Mouse (Mus musculus) olfactory bulb, adult 2 months (tissue): ENCODE results near the gene Reep3. TPM values are rescaled to one million over a fixed set of nuclear protein-coding genes. Genes with fewer than 3 reads are reported as not detected.

Experiments
- H3K27ac ChIP-seq: fragments of 200-500 bp; 2 replicates; pipeline ENCODE4 v1.5.1; 2012; ENCODE audit warnings: low read depth, low read length; ENCODE audit not compliant: insufficient read depth
- H3K4me1 ChIP-seq: fragments of 200-500 bp; 2 replicates; pipeline ENCODE4 v1.6.1; 2012; ENCODE audit warnings: low read length; ENCODE audit not compliant: control insufficient read depth, insufficient read depth
- H3K4me3 ChIP-seq: fragments of 200-500 bp; 2 replicates; pipeline ENCODE4 v1.5.1; 2012; ENCODE audit warnings: mild to moderate bottlenecking, low read depth, low read length, moderate library complexity; ENCODE audit not compliant: insufficient read depth
- CTCF ChIP-seq: fragments of 200-500 bp; IDR thresholded peaks from 2 replicates; pipeline ENCODE4 v1.5.1; 2012; ENCODE audit warnings: low read depth, mild to moderate bottlenecking, low read length, moderate library complexity; ENCODE audit not compliant: insufficient read depth
- POLR2A ChIP-seq: fragments of 200-500 bp; IDR thresholded peaks from 2 replicates; pipeline ENCODE4 v1.6.1; 2012; ENCODE audit warnings: mild to moderate bottlenecking, low read depth, low read length, moderate library complexity; ENCODE audit not compliant: insufficient read depth
- WGBS: fragments of 180-500 bp; shearing (Covaris S2); methylation state at CpG from one replicate; pipeline ENCODE4 v1.1.7; 2018; 5-methylcytosine and 5-hydroxymethylcytosine counted together
- polyA plus RNA-seq: library from polyadenylated mRNA; stranded (reverse); fragments of >200 nt; gene quantifications from 2 replicates; pipeline ENCODE4 v1.2.4, GENCODE M21; 2012; ENCODE audit warnings: low replicate concordance; ENCODE audit not compliant: missing spikeins, insufficient read depth, insufficient read length

Reep3 gene
- polyA plus RNA-seq, 1 experiment: not detected

- no peak for TF ChIP-seq POLR2A
- no peak for TF ChIP-seq CTCF
- Histone ChIP-seq H3K4me1 (peaks cover 16% of the 10 kb centered on the region), H3K4me3 (no peak overlapping the region), H3K27ac (no peak overlapping the region)
- WGBS: 89% methylated on average over 5 of the region's 5 CpGs
Measured at GRCm38 (mm10) chr10:67051466-67051865, 45.3 kb downstream of the Reep3 start.

GRCm38 (mm10) chr10:67050766-67051165 lies 46.0 kb downstream of the Reep3 start:
- 64% methylated on average over 7 of the region's 7 CpGs for WGBS
- TF ChIP-seq POLR2A (no peak), CTCF (no peak)
- Histone ChIP-seq H3K27ac (no peak overlapping the region), H3K4me3 (no peak overlapping the region), H3K4me1 (peaks cover 12% of the 10 kb centered on the region)

GRCm38 (mm10) chr10:67049621-67050020 lies 47.1 kb downstream of the Reep3 start:
- 92% methylated on average over 7 of the region's 7 CpGs for WGBS

GRCm38 (mm10) chr10:67048871-67049615 lies 47.7 kb downstream of the Reep3 start:
- no peak overlapping the region for H3K4me3 ChIP-seq
- H3K27ac ChIP-seq: no peak overlapping the region
- TF ChIP-seq CTCF (no peak), POLR2A (no peak)
- 89% methylated on average over 13 of the region's 13 CpGs for WGBS
- H3K4me1 ChIP-seq: peaks cover 10% of the 10 kb centered on the region

More at GRCm38 (mm10) chr10:67049621-67050020, 47.1 kb downstream of the Reep3 start:
- no peak for TF ChIP-seq CTCF
- TF ChIP-seq POLR2A: no peak
- Histone ChIP-seq H3K4me3 (no peak overlapping the region), H3K27ac (no peak overlapping the region), H3K4me1 (peaks cover 10% of the 10 kb centered on the region)

GRCm38 (mm10) chr10:67047712-67048645 lies 48.8 kb downstream of the Reep3 start:
- 53% methylated on average over 18 of the region's 18 CpGs for WGBS
- Histone ChIP-seq H3K4me1 (peaks cover 8% of the 10 kb centered on the region), H3K27ac (no peak overlapping the region), H3K4me3 (no peak overlapping the region)
- TF ChIP-seq POLR2A: no peak
- TF ChIP-seq CTCF: no peak

GRCm38 (mm10) chr10:67045192-67045899 lies 51.4 kb downstream of the Reep3 start:
- WGBS: 80% methylated on average over 12 of the region's 12 CpGs
- TF ChIP-seq CTCF: no peak
- no peak for TF ChIP-seq POLR2A
- H3K27ac ChIP-seq: no peak overlapping the region
- peaks cover 8% of the 10 kb centered on the region for H3K4me1 ChIP-seq
- no peak overlapping the region for H3K4me3 ChIP-seq

- Histone ChIP-seq H3K27ac (no peak overlapping the region), H3K4me1 (peaks cover 10% of the 10 kb centered on the region), H3K4me3 (no peak overlapping the region)
- TF ChIP-seq POLR2A (no peak), CTCF (no peak)
- 80% methylated on average over 5 of the region's 5 CpGs for WGBS
Measured at GRCm38 (mm10) chr10:67044346-67044745, 52.4 kb downstream of the Reep3 start.

GRCm38 (mm10) chr10:67043236-67043635 lies 53.5 kb downstream of the Reep3 start:
- Histone ChIP-seq H3K4me3 (no peak overlapping the region), H3K4me1 (peaks cover 12% of the 10 kb centered on the region), H3K27ac (no peak overlapping the region)
- TF ChIP-seq POLR2A (no peak), CTCF (no peak)
- WGBS: 88% methylated on average over 7 of the region's 7 CpGs

- H3K4me1 ChIP-seq: peaks cover 9% of the 10 kb centered on the region; the same call in 1 of the 2 replicates
- H3K4me3 ChIP-seq: no peak overlapping the region
- WGBS: 93% methylated on average over 3 of the region's 3 CpGs
- no peak for TF ChIP-seq CTCF
- TF ChIP-seq POLR2A: no peak
- H3K27ac ChIP-seq: no peak overlapping the region
Measured at GRCm38 (mm10) chr10:67040410-67040809, 56.3 kb downstream of the Reep3 start.
